Mouse (Mus musculus) heart, postnatal 0 days (tissue): ENCODE data around the gene Hdgfl2.

ENCODE experiments used
- CTCF ChIP-seq: IDR thresholded peaks from 2 replicates; pipeline ENCODE4 v1.5.1; 2016; ENCODE audit warnings: antibody characterized with exemption, control low read depth, low read depth
- EP300 ChIP-seq: IDR thresholded peaks from 2 replicates; pipeline ENCODE4 v1.6.1; 2016; ENCODE audit warnings: antibody characterized with exemption, low read depth

DNA sequence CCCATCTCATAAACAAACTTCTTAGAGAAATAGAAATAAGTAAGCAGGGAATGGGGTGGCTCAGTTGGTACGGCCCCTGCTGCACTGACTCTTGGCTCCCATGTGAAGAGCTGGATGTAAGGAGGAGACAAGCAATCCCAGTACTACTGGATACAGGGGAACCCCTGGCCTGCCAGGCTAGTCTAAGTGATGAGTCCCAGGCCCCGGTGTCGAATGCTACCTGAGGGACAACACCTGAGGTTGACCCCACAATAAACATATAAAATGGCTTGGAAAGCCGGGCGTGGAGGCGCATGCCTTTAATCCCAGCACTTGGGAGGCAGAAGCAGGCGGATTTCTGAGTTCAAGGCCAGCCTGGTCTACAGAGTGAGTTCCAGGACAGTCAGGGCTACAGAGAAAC is 48.0 kb upstream of the Hdgfl2 start:
- TF ChIP-seq EP300 (no peak), CTCF (no peak)
